Mouse (Mus musculus): Measurements from ENCODE around the gene Ehd4. TPM values are rescaled to one million over a fixed set of nuclear protein-coding genes. Genes with fewer than 3 reads are reported as not detected.

Ehd4 gene
- polyA plus RNA-seq, 1 experiment from 2014 or later = 22.8 TPM

- Histone ChIP-seq H3K4me1 (no peaks in the 10 kb centered on the region), H3K9me3 (no peaks in the 10 kb centered on the region), H3K36me3 (no peaks in the 10 kb centered on the region), H3K4me3 (no peak overlapping the region), H3K27me3 (no peaks in the 10 kb centered on the region), H3K9ac (replicated peaks) (no peak overlapping the region), H3K27ac (replicated peaks) (no peak overlapping the region), H3K4me2 (replicated peaks) (no peak overlapping the region)
- ATAC-seq (ENCODE audit: low FRiP score, low read depth) = no peak
- 56% methylated on average over 6 of the region's 6 CpGs for WGBS
These were observed 51.5 kb downstream of the Ehd4 start for GRCm38 (mm10) chr2:120102881-120103280.

- no peaks in the 10 kb centered on the region for H3K27me3 ChIP-seq
- WGBS = 50% methylated on average over 2 of the region's 2 CpGs
- ATAC-seq (ENCODE audit: low FRiP score, low read depth) = no peak
- no peak overlapping the region for H3K9ac ChIP-seq (replicated peaks)
- no peaks in the 10 kb centered on the region for H3K36me3 ChIP-seq
- no peak overlapping the region for H3K27ac ChIP-seq (replicated peaks)
- no peaks in the 10 kb centered on the region for H3K9me3 ChIP-seq
- no peaks in the 10 kb centered on the region for H3K4me1 ChIP-seq
- no peak overlapping the region for H3K4me3 ChIP-seq
- H3K4me2 ChIP-seq (replicated peaks) = no peak overlapping the region
These were observed 52.0 kb downstream of the Ehd4 start for GRCm38 (mm10) chr2:120102450-120102849.

DNA sequence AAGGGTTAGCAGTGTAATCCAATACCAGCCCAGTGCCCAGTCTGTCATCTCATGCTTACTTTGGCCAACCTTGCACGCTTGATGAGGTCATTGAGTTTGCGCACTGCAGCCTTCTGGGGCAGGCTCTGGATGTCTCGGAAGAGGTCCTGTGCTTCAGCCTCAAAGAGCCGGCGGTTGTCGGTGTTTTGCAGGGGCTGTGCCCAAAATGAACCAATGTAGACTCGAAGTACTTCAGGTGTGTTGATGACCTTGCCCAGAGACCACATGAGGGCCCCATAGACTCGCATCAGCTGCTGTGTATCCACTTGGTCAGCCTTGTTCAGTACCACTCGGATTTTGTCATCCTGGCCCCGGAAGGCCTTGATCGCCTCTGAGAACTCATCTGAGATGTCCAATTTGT, 52.4 kb downstream of the Ehd4 start:
- no peaks in the 10 kb centered on the region for H3K9me3 ChIP-seq
- no peak overlapping the region for H3K9ac ChIP-seq (replicated peaks)
- H3K4me2 ChIP-seq (replicated peaks) = no peak overlapping the region
- WGBS = 95% methylated on average over 11 of the region's 11 CpGs
- ATAC-seq (ENCODE audit: low FRiP score, low read depth) = no peak
- no peak overlapping the region for H3K27ac ChIP-seq (replicated peaks)
- H3K4me3 ChIP-seq = no peak overlapping the region
- no peaks in the 10 kb centered on the region for H3K36me3 ChIP-seq
- no peaks in the 10 kb centered on the region for H3K4me1 ChIP-seq
- H3K27me3 ChIP-seq = no peaks in the 10 kb centered on the region

GRCm38 (mm10) chr2:120099886-120100285, 54.5 kb downstream of the Ehd4 start:
- H3K4me3 ChIP-seq = no peak overlapping the region
- WGBS = 89% methylated on average over 3 of the region's 3 CpGs
- no peak for ATAC-seq (ENCODE audit: low FRiP score, low read depth)
- no peaks in the 10 kb centered on the region for H3K36me3 ChIP-seq
- H3K4me2 ChIP-seq (replicated peaks) = no peak overlapping the region
- H3K4me1 ChIP-seq = no peaks in the 10 kb centered on the region
- H3K27me3 ChIP-seq = no peaks in the 10 kb centered on the region
- H3K9me3 ChIP-seq = no peaks in the 10 kb centered on the region
- no peak overlapping the region for H3K27ac ChIP-seq (replicated peaks)
- H3K9ac ChIP-seq (replicated peaks) = no peak overlapping the region

DNA sequence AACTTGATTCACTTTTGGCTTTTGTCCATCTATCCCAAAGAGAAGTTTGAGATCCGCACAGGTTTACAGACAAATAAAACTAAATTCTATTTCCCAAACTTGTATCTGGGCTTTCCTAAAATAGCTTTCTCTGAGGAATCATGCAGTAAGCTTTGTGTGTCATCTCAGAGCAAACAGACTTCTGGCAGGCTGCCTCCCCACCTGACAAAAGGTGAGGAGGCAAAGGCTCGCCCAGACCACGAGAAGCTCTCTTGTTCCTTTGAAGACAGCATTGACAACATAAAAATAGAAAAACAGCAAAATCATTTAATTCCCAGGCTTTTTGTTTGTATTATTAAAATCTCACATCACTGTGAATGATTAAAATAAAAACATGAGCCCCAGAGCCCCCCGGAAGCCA, 55.1 kb downstream of the Ehd4 start:
- ATAC-seq (ENCODE audit: low FRiP score, low read depth) = no peak
- Histone ChIP-seq H3K4me3 (no peak overlapping the region), H3K36me3 (no peaks in the 10 kb centered on the region), H3K27me3 (no peaks in the 10 kb centered on the region), H3K27ac (replicated peaks) (no peak overlapping the region), H3K4me1 (no peaks in the 10 kb centered on the region), H3K9ac (replicated peaks) (no peak overlapping the region), H3K9me3 (no peaks in the 10 kb centered on the region), H3K4me2 (replicated peaks) (no peak overlapping the region)
- 91% methylated on average over 4 of the region's 4 CpGs for WGBS

GRCm38 (mm10) chr2:120098781-120099202, 55.6 kb downstream of the Ehd4 start:
- Histone ChIP-seq H3K9ac (replicated peaks) (no peak overlapping the region), H3K4me2 (replicated peaks) (no peak overlapping the region), H3K4me1 (no peaks in the 10 kb centered on the region), H3K27me3 (no peaks in the 10 kb centered on the region), H3K27ac (replicated peaks) (no peak overlapping the region), H3K9me3 (no peaks in the 10 kb centered on the region), H3K4me3 (no peak overlapping the region), H3K36me3 (no peaks in the 10 kb centered on the region)
- WGBS = 80% methylated on average over 8 of the region's 8 CpGs
- no peak for ATAC-seq (ENCODE audit: low FRiP score, low read depth)

GRCm38 (mm10) chr2:120097868-120098267, 56.5 kb downstream of the Ehd4 start:
- no peaks in the 10 kb centered on the region for H3K4me1 ChIP-seq
- no peaks in the 10 kb centered on the region for H3K27me3 ChIP-seq
- 84% methylated on average over 8 of the region's 8 CpGs for WGBS
- no peak for ATAC-seq (ENCODE audit: low FRiP score, low read depth)
- H3K4me3 ChIP-seq = no peak overlapping the region
- H3K9ac ChIP-seq (replicated peaks) = no peak overlapping the region
- no peaks in the 10 kb centered on the region for H3K9me3 ChIP-seq
- H3K4me2 ChIP-seq (replicated peaks) = no peak overlapping the region
- H3K27ac ChIP-seq (replicated peaks) = no peak overlapping the region
- no peaks in the 10 kb centered on the region for H3K36me3 ChIP-seq

DNA sequence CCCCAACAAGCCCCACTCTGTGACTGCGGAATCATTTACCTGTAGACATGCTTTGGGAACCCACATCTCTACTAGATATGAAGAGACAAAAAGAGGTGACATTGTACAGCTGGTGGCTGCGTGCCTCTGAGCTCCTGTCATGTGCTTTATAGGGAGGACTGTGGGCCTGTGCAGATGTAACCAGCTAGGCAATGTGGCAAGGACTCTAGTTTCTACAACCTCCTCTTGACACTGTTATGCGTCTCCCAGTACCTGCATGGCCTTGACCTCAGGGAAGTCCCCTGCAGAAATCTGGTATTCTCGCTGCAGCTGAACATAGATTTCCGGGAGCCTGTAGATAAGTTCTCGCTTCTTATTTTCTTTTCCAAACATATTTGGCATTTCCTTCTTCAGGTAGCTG, 57.7 kb downstream of the Ehd4 start:
- no peaks in the 10 kb centered on the region for H3K9me3 ChIP-seq
- no peaks in the 10 kb centered on the region for H3K36me3 ChIP-seq
- no peak overlapping the region for H3K4me3 ChIP-seq
- no peaks in the 10 kb centered on the region for H3K27me3 ChIP-seq
- H3K4me1 ChIP-seq = no peaks in the 10 kb centered on the region
- H3K9ac ChIP-seq (replicated peaks) = no peak overlapping the region
- no peak overlapping the region for H3K4me2 ChIP-seq (replicated peaks)
- no peak for ATAC-seq (ENCODE audit: low FRiP score, low read depth)
- H3K27ac ChIP-seq (replicated peaks) = no peak overlapping the region
- WGBS = 94% methylated on average over 6 of the region's 6 CpGs

- no peaks in the 10 kb centered on the region for H3K4me1 ChIP-seq
- no peak overlapping the region for H3K4me3 ChIP-seq
- no peak overlapping the region for H3K9ac ChIP-seq (replicated peaks)
- H3K4me2 ChIP-seq (replicated peaks) = no peak overlapping the region
- ATAC-seq (ENCODE audit: low FRiP score, low read depth) = no peak
- H3K9me3 ChIP-seq = no peaks in the 10 kb centered on the region
- WGBS = 84% methylated on average over 8 of the region's 8 CpGs
- no peak overlapping the region for H3K27ac ChIP-seq (replicated peaks)
- H3K36me3 ChIP-seq = no peaks in the 10 kb centered on the region
- H3K27me3 ChIP-seq = no peaks in the 10 kb centered on the region
These were observed 58.2 kb downstream of the Ehd4 start for GRCm38 (mm10) chr2:120096191-120096590.

DNA sequence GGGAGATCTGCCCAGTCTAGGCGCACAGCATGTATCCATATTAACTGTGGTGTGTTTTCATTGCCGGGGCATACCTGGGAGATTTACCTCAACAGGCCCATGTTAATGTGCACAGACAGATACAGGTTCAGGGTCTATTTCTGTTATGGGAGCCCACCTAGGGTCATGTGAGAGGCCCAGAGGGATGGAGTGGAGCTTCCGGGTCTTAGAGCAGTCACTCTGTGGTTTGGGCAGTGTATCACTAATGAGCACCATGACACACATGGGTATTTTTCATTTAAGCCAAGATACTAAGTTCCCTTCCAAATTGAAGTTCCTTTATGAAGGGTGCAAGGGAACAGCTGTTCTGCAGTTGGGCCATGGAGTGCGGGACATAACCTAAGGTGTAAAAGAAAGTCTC, 59.2 kb downstream of the Ehd4 start:
- Histone ChIP-seq H3K4me3 (no peak overlapping the region), H3K9me3 (no peaks in the 10 kb centered on the region), H3K4me1 (no peaks in the 10 kb centered on the region), H3K9ac (replicated peaks) (no peak overlapping the region), H3K27me3 (no peaks in the 10 kb centered on the region), H3K36me3 (no peaks in the 10 kb centered on the region), H3K4me2 (replicated peaks) (no peak overlapping the region), H3K27ac (replicated peaks) (no peak overlapping the region)
- WGBS = 92% methylated on average over 4 of the region's 4 CpGs
- no peak for ATAC-seq (ENCODE audit: low FRiP score, low read depth)

GRCm38 (mm10) chr2:120093671-120094430, 60.6 kb downstream of the Ehd4 start:
- Histone ChIP-seq H3K9me3 (no peaks in the 10 kb centered on the region), H3K4me2 (replicated peaks) (no peak overlapping the region), H3K27me3 (no peaks in the 10 kb centered on the region), H3K4me1 (no peaks in the 10 kb centered on the region), H3K27ac (replicated peaks) (no peak overlapping the region), H3K9ac (replicated peaks) (no peak overlapping the region), H3K36me3 (no peaks in the 10 kb centered on the region), H3K4me3 (no peak overlapping the region)
- 68% methylated on average over 5 of the region's 5 CpGs for WGBS
- no peak for ATAC-seq (ENCODE audit: low FRiP score, low read depth)

DNA sequence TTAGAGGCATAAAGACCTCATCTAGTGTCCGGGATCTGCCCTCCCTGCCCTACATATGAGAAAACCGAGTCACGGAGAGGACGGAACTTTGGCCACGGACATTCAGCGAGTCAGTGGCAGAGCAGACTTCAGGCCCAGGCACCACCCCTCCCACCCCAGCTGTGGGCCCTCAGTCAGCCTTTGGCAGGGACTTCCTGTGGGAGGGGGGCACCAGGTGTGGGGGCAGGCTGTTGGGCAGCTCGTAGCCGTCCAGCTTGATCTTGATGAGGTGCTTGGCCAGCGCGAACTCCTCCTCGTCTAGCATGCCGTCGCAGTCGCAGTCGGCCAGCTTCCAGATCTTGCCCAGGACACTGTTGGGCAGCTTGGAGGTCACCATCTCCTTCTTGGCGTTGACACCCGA, 63.4 kb downstream of the Ehd4 start:
- no peaks in the 10 kb centered on the region for H3K4me1 ChIP-seq

GRCm38 (mm10) chr2:120087897-120088296, 66.5 kb downstream of the Ehd4 start:
- H3K27me3 ChIP-seq = no peaks in the 10 kb centered on the region
- no peaks in the 10 kb centered on the region for H3K9me3 ChIP-seq
- no peaks in the 10 kb centered on the region for H3K4me1 ChIP-seq
- H3K9ac ChIP-seq (replicated peaks) = no peak overlapping the region
- ATAC-seq (ENCODE audit: low FRiP score, low read depth) = no peak
- H3K27ac ChIP-seq (replicated peaks) = no peak overlapping the region
- no peak overlapping the region for H3K4me2 ChIP-seq (replicated peaks)
- 91% methylated on average over 2 of the region's 2 CpGs for WGBS
- H3K4me3 ChIP-seq = no peak overlapping the region
- H3K36me3 ChIP-seq = no peaks in the 10 kb centered on the region

More for the DNA sequence above, 63.4 kb downstream of the Ehd4 start:
- no peaks in the 10 kb centered on the region for H3K9me3 ChIP-seq
- 96% methylated on average over 17 of the region's 17 CpGs for WGBS
- H3K4me2 ChIP-seq (replicated peaks) = no peak overlapping the region
- no peak overlapping the region for H3K27ac ChIP-seq (replicated peaks)
- H3K9ac ChIP-seq (replicated peaks) = no peak overlapping the region
- no peak overlapping the region for H3K4me3 ChIP-seq
- no peak for ATAC-seq (ENCODE audit: low FRiP score, low read depth)
- H3K36me3 ChIP-seq = no peaks in the 10 kb centered on the region
- no peaks in the 10 kb centered on the region for H3K27me3 ChIP-seq

All from midbrain, embryonic 12.5 days (tissue).